Mouse (Mus musculus) intestine, postnatal 0 days (tissue): ENCODE measurements at regions not wholly inside any gene's neighbourhood (a gene's known extent, or its start where the extent isn't known, plus 50 kb on each side); places are given as distances from the start of the nearest gene placed in this dataset.
"Not testable (repeated sequence)": the region's sequence is repeated elsewhere in the genome, so short reads cannot be mapped to it uniquely, and the experiment has no call there.

Source experiments
- ATAC-seq: fragments of 200-750 bp; cut with Nextera tagmentation; 2 replicates; pipeline ENCODE4 v1.8.0; 2017; ENCODE audit warnings: mild to moderate bottlenecking, moderate TSS enrichment, moderate library complexity
- H3K27ac ChIP-seq: fragments of 300-500 bp; sonication (generic); 2 replicates; pipeline ENCODE4 v1.5.1; 2014; ENCODE audit warnings: mild to moderate bottlenecking, low read depth, low read length, moderate library complexity
- H3K27me3 ChIP-seq: fragments of 300-500 bp; sonication (generic); replicated peaks from 2 replicates; pipeline ENCODE4 v1.6.1; 2014; ENCODE audit warnings: low read length, mixed read lengths; ENCODE audit not compliant: control insufficient read depth, insufficient read depth
- H3K36me3 ChIP-seq: fragments of 300-500 bp; sonication (generic); 2 replicates; pipeline ENCODE4 v1.6.1; 2014; ENCODE audit warnings: mild to moderate bottlenecking, moderate library complexity; ENCODE audit not compliant: control insufficient read depth, insufficient read depth
- H3K4me1 ChIP-seq: fragments of 300-500 bp; sonication (generic); replicated peaks from 2 replicates; pipeline ENCODE4 v1.6.1; 2014; ENCODE audit warnings: antibody characterized with exemption, low read length, mixed read lengths; ENCODE audit not compliant: control insufficient read depth, insufficient read depth
- H3K4me2 ChIP-seq: fragments of 300-500 bp; sonication (generic); replicated peaks from 2 replicates; pipeline ENCODE4 v1.6.1; 2014; ENCODE audit warnings: low read depth, mild to moderate bottlenecking, moderate library complexity
- H3K4me3 ChIP-seq: fragments of 300-500 bp; sonication (generic); 2 replicates; pipeline ENCODE4 v1.5.1; 2014; ENCODE audit warnings: low read depth, low read length
- H3K9ac ChIP-seq: fragments of 300-500 bp; sonication (generic); 2 replicates; pipeline ENCODE4 v1.6.1; 2014; ENCODE audit warnings: mild to moderate bottlenecking, low read depth, low read length
- H3K9me3 ChIP-seq: fragments of 300-500 bp; sonication (generic); 2 replicates; pipeline ENCODE4 v1.6.1; 2016; ENCODE audit warnings: mixed run types; ENCODE audit not compliant: control insufficient read depth
- CTCF ChIP-seq: sonication (generic); IDR thresholded peaks from 2 replicates; pipeline ENCODE4 v1.5.1; 2016; ENCODE audit warnings: low read depth, mild to moderate bottlenecking, control low read depth, antibody characterized with exemption, moderate library complexity
- WGBS: fragments of 180-500 bp; shearing (Covaris S2); extraction: QIAGEN DNeasy Blood & Tissue Kit; methylation state at CpG from one replicate; pipeline ENCODE4 v1.1.7; 2014; 5-methylcytosine and 5-hydroxymethylcytosine counted together

- Histone ChIP-seq H3K4me1 (no peaks in the 10 kb centered on the region), H3K36me3 (no peaks in the 10 kb centered on the region), H3K27ac (no peak overlapping the region), H3K9me3 (no peaks in the 10 kb centered on the region), H3K9ac (no peak overlapping the region), H3K4me2 (no peak overlapping the region), H3K4me3 (no peak overlapping the region), H3K27me3 (no peaks in the 10 kb centered on the region)
- no peak for TF ChIP-seq CTCF
- 82% methylated on average over 3 of the region's 3 CpGs for WGBS
- ATAC-seq, result no peak
Observed at GRCm38 (mm10) chr2:53388652-53389051, 197.1 kb downstream of the Arl6ip6 start.

DNA sequence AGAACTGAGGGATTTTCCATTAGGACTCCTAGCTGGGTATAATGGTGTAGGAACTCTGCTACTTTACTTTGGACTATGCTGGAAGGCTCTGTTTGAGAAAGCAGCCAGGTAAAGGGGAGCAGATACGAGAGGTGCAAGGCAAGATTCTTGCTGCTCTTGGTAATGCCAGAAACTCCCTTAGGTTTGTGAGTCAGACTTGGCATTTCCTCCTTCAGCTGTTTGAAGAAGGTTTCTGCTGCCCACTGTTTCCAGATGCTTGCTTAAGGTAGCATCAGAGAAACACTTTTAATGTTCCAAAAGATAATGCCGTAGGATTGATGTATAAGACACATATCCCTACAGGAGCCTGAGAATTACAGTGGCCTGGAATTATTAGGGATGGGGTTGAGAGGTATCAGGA, 222.9 kb downstream of the Arl6ip6 start:
- no peak for ATAC-seq
- no peak overlapping the region for H3K9ac ChIP-seq
- 92% methylated on average over 2 of the region's 2 CpGs for WGBS
- H3K9me3 ChIP-seq, result no peaks in the 10 kb centered on the region
- H3K27ac ChIP-seq, result no peak overlapping the region
- TF ChIP-seq CTCF, result no peak
- H3K27me3 ChIP-seq, result no peaks in the 10 kb centered on the region
- H3K4me2 ChIP-seq, result no peak overlapping the region
- H3K4me3 ChIP-seq, result no peak overlapping the region
- no peaks in the 10 kb centered on the region for H3K4me1 ChIP-seq
- H3K36me3 ChIP-seq, result no peaks in the 10 kb centered on the region

- no peak overlapping the region for H3K4me3 ChIP-seq
- no peak for TF ChIP-seq CTCF
- H3K27ac ChIP-seq, result no peak overlapping the region
- H3K36me3 ChIP-seq, result no peaks in the 10 kb centered on the region
- H3K4me2 ChIP-seq, result no peak overlapping the region
- ATAC-seq, result no peak
- no peak overlapping the region for H3K9ac ChIP-seq
- H3K4me1 ChIP-seq, result no peaks in the 10 kb centered on the region
- 76% methylated on average over 5 of the region's 5 CpGs for WGBS
- no peaks in the 10 kb centered on the region for H3K27me3 ChIP-seq
- H3K9me3 ChIP-seq, result no peaks in the 10 kb centered on the region
Observed at GRCm38 (mm10) chr2:53437046-53437815, 245.7 kb downstream of the Arl6ip6 start.

DNA sequence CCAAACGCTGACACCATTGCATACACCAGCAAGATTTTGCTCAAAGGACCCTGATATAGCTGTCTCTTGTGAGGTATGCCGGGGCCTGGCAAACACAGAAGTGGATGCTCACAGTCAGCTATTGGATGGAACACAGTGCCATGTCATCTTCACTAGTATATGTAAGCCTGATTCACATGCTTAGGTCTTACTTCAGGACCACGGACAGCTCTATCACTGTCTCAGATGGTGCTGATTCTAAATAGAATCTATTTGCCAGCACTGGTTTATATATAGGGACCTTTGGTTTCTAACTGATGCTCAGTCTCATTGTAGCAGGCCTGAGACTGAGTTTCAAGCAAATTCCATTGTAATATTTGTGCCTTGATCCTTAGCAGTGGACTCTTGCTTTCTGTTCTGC, 248.8 kb downstream of the Arl6ip6 start:
- H3K36me3 ChIP-seq, ATAC-seq, H3K4me2 ChIP-seq, H3K9me3 ChIP-seq, H3K27me3 ChIP-seq, H3K27ac ChIP-seq, H3K4me3 ChIP-seq, H3K9ac ChIP-seq, H3K4me1 ChIP-seq: not testable (repeated sequence)
- WGBS, result 42% methylated on average over 3 of the region's 3 CpGs

DNA sequence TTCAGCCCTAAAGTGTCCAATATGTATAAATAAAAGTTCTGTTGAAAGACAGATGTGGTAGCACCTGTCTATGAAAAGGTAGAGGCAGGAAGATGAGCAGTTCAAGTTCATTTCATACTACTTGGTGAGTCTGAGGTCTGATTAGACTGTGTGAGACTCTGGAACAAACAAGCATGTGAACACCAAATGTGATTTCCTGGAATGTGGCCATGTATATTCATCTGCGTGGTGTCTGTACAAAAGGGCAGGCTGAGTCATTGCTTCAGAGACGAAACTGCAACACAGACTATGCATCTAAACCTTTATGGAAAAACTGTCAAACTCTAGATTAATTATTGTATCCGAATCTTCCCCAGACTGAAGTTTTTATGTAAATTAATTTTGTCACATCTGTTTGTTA, 268.7 kb downstream of the Arl6ip6 start:
- Histone ChIP-seq H3K9ac (no peak overlapping the region), H3K4me3 (no peak overlapping the region), H3K9me3 (no peaks in the 10 kb centered on the region), H3K27ac (no peak overlapping the region), H3K36me3 (no peaks in the 10 kb centered on the region), H3K4me2 (no peak overlapping the region), H3K27me3 (no peaks in the 10 kb centered on the region), H3K4me1 (no peaks in the 10 kb centered on the region)
- WGBS, result 70% methylated on average over 3 of the region's 3 CpGs
- no peak for TF ChIP-seq CTCF
- ATAC-seq, result no peak

DNA sequence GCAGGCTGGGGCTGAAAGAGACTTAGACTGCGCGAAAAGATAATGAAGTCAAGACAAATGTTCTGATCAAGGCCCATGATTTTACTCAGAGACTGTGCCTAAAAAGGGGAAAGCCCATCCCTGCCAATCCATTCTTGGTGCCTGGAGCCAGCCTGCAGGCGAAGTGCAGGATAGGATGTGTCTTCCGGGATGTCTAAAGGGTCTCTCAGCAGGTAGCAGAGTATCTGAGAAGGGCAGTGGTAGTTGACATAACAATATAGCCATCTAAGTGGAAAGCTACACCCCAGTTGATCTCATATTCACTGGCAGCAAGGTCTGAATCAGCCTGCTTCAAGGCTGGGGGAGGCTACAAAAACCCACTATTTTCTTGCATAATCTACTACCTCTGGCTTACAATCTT, 282.9 kb downstream of the Arl6ip6 start:
- 83% methylated on average over 4 of the region's 4 CpGs for WGBS
- no peaks in the 10 kb centered on the region for H3K9me3 ChIP-seq
- TF ChIP-seq CTCF, result no peak
- no peak overlapping the region for H3K4me3 ChIP-seq
- no peak overlapping the region for H3K4me2 ChIP-seq
- H3K9ac ChIP-seq, result no peak overlapping the region
- no peak for ATAC-seq
- no peaks in the 10 kb centered on the region for H3K4me1 ChIP-seq
- H3K36me3 ChIP-seq, result no peaks in the 10 kb centered on the region
- H3K27me3 ChIP-seq, result no peaks in the 10 kb centered on the region
- no peak overlapping the region for H3K27ac ChIP-seq

GRCm38 (mm10) chr2:53479051-53479450, 287.5 kb downstream of the Arl6ip6 start:
- H3K9ac ChIP-seq, H3K27ac ChIP-seq, H3K4me2 ChIP-seq, H3K4me3 ChIP-seq, ATAC-seq, H3K27me3 ChIP-seq, H3K36me3 ChIP-seq, H3K4me1 ChIP-seq, H3K9me3 ChIP-seq: not testable (repeated sequence)
- WGBS, result 41% methylated on average over 4 of the region's 4 CpGs
